Mouse (Mus musculus): ENCODE measurements around the gene Olfr750. TPM values are rescaled to one million over a fixed set of nuclear protein-coding genes. Genes with fewer than 3 reads are reported as not detected.
A peak's percentile ranks its signal among the peaks of the same experiment; 100 is the strongest.

Olfr750 gene
- polyA plus RNA-seq, 1 experiment from 2014 or later, result not detected

GRCm38 (mm10) chr14:51057401-51057831, 16.8 kb downstream of the Olfr750 start, which contains the start of gene Rnase12:
TSS of gene Rnase12 (minus strand) at chr14:51057661.
- Histone ChIP-seq H3K9ac (replicated peaks; ENCODE audit: low read depth, low read length) (no peak within 1 kb of the TSS), H3K27me3 (ENCODE audit: control insufficient read depth, insufficient read depth, low read length) (no peaks in the 10 kb centered on the region), H3K36me3 (ENCODE audit: control insufficient read depth, insufficient read depth, low read length) (no peaks in the 10 kb centered on the region), H3K4me1 (ENCODE audit: control insufficient read depth, insufficient read depth, low read length) (0 out of 2 replicates have a peak, but pooled peaks cover 6% of the 10 kb centered on the region), H3K4me2 (replicated peaks; ENCODE audit: low read depth, low read length) (no peak within 1 kb of the TSS), H3K27ac (ENCODE audit: low read length) (no peak within 1 kb of the TSS), H3K9me3 (ENCODE audit: control insufficient read depth, low read depth, low read length) (no peaks in the 10 kb centered on the region), H3K4me3 (ENCODE audit: low read depth, low read length) (no peak within 1 kb of the TSS)
- ATAC-seq (ENCODE audit: insufficient number of reproducible peaks, insufficient read depth, low FRiP score, low read depth), result no peak
- whole genome bisulfite sequencing, result 53% methylated on average over 9 of the region's 9 CpGs

GRCm38 (mm10) chr14:51054243-51055237, 19.7 kb downstream of the Olfr750 start:
- Histone ChIP-seq H3K9me3 (ENCODE audit: control insufficient read depth, low read depth, low read length) (no peaks in the 10 kb centered on the region), H3K4me3 (ENCODE audit: low read depth, low read length) (no peak overlapping the region), H3K27me3 (ENCODE audit: control insufficient read depth, insufficient read depth, low read length) (no peaks in the 10 kb centered on the region), H3K4me1 (ENCODE audit: control insufficient read depth, insufficient read depth, low read length) (0 out of 2 replicates have a peak, but pooled peaks cover 6% of the 10 kb centered on the region), H3K27ac (ENCODE audit: low read length) (peak overlapping the region; percentile 10; the same call in 1 of the 2 replicates), H3K9ac (replicated peaks; ENCODE audit: low read depth, low read length) (no peak overlapping the region), H3K4me2 (replicated peaks; ENCODE audit: low read depth, low read length) (no peak overlapping the region), H3K36me3 (ENCODE audit: control insufficient read depth, insufficient read depth, low read length) (no peaks in the 10 kb centered on the region)
- no peak for ATAC-seq (ENCODE audit: insufficient number of reproducible peaks, insufficient read depth, low FRiP score, low read depth)
- WGBS, result 64% methylated on average over 13 of the region's 13 CpGs

GRCm38 (mm10) chr14:51053176-51053575, 21.1 kb downstream of the Olfr750 start:
- Histone ChIP-seq H3K4me2 (replicated peaks; ENCODE audit: low read depth, low read length) (no peak overlapping the region), H3K4me1 (ENCODE audit: control insufficient read depth, insufficient read depth, low read length) (0 out of 2 replicates have a peak, but pooled peaks cover 6% of the 10 kb centered on the region), H3K36me3 (ENCODE audit: control insufficient read depth, insufficient read depth, low read length) (no peaks in the 10 kb centered on the region), H3K4me3 (ENCODE audit: low read depth, low read length) (no peak overlapping the region), H3K27me3 (ENCODE audit: control insufficient read depth, insufficient read depth, low read length) (no peaks in the 10 kb centered on the region), H3K9ac (replicated peaks; ENCODE audit: low read depth, low read length) (no peak overlapping the region), H3K9me3 (ENCODE audit: control insufficient read depth, low read depth, low read length) (no peaks in the 10 kb centered on the region), H3K27ac (ENCODE audit: low read length) (no peak overlapping the region)
- no peak for ATAC-seq (ENCODE audit: insufficient number of reproducible peaks, insufficient read depth, low FRiP score, low read depth)
- WGBS, result 79% methylated on average over 5 of the region's 5 CpGs

- no peak overlapping the region for H3K4me3 ChIP-seq (ENCODE audit: low read depth, low read length)
- H3K4me1 ChIP-seq (ENCODE audit: control insufficient read depth, insufficient read depth, low read length), result 0 out of 2 replicates have a peak, but pooled peaks cover 6% of the 10 kb centered on the region
- 51% methylated on average over 5 of the region's 5 CpGs for WGBS
- H3K27me3 ChIP-seq (ENCODE audit: control insufficient read depth, insufficient read depth, low read length), result no peaks in the 10 kb centered on the region
- H3K4me2 ChIP-seq (replicated peaks; ENCODE audit: low read depth, low read length), result no peak overlapping the region
- no peak overlapping the region for H3K27ac ChIP-seq (ENCODE audit: low read length)
- H3K9ac ChIP-seq (replicated peaks; ENCODE audit: low read depth, low read length), result no peak overlapping the region
- H3K36me3 ChIP-seq (ENCODE audit: control insufficient read depth, insufficient read depth, low read length), result no peaks in the 10 kb centered on the region
- no peak for ATAC-seq (ENCODE audit: insufficient number of reproducible peaks, insufficient read depth, low FRiP score, low read depth)
- H3K9me3 ChIP-seq (ENCODE audit: control insufficient read depth, low read depth, low read length), result no peaks in the 10 kb centered on the region
Observed at GRCm38 (mm10) chr14:51051941-51052340, 22.3 kb downstream of the Olfr750 start.

- no peak within 1 kb of the TSS for H3K27ac ChIP-seq (ENCODE audit: low read length)
- H3K36me3 ChIP-seq (ENCODE audit: control insufficient read depth, insufficient read depth, low read length), result no peaks in the 10 kb centered on the region
- 88% methylated on average over 2 of the region's 2 CpGs for WGBS
- no peak for ATAC-seq (ENCODE audit: insufficient number of reproducible peaks, insufficient read depth, low FRiP score, low read depth)
- 0 out of 2 replicates have a peak, but pooled peaks cover 6% of the 10 kb centered on the region for H3K4me1 ChIP-seq (ENCODE audit: control insufficient read depth, insufficient read depth, low read length)
- H3K4me2 ChIP-seq (replicated peaks; ENCODE audit: low read depth, low read length), result no peak within 1 kb of the TSS
- no peak within 1 kb of the TSS for H3K9ac ChIP-seq (replicated peaks; ENCODE audit: low read depth, low read length)
- no peak within 1 kb of the TSS for H3K4me3 ChIP-seq (ENCODE audit: low read depth, low read length)
- H3K27me3 ChIP-seq (ENCODE audit: control insufficient read depth, insufficient read depth, low read length), result no peaks in the 10 kb centered on the region
- H3K9me3 ChIP-seq (ENCODE audit: control insufficient read depth, low read depth, low read length), result no peaks in the 10 kb centered on the region
Observed at GRCm38 (mm10) chr14:51050063-51050462, 24.2 kb downstream of the Olfr750 start, which contains the start of gene Rnase11. TSS of gene Rnase11 (minus strand) at chr14:51050163.

- ATAC-seq (ENCODE audit: insufficient number of reproducible peaks, insufficient read depth, low FRiP score, low read depth), result no peak
Observed at GRCm38 (mm10) chr14:51047846-51048245, 26.4 kb downstream of the Olfr750 start.

GRCm38 (mm10) chr14:51041769-51042168, 32.5 kb downstream of the Olfr750 start, which contains the start of gene Rnase9:
TSS of gene Rnase9 (minus strand) at chr14:51041869.
- H3K27me3 ChIP-seq (ENCODE audit: control insufficient read depth, insufficient read depth, low read length), result no peaks in the 10 kb centered on the region
- no peak within 1 kb of the TSS for H3K27ac ChIP-seq (ENCODE audit: low read length)
- no peak within 1 kb of the TSS for H3K9ac ChIP-seq (replicated peaks; ENCODE audit: low read depth, low read length)
- no peaks in the 10 kb centered on the region for H3K36me3 ChIP-seq (ENCODE audit: control insufficient read depth, insufficient read depth, low read length)
- no peak within 1 kb of the TSS for H3K4me2 ChIP-seq (replicated peaks; ENCODE audit: low read depth, low read length)
- ATAC-seq (ENCODE audit: insufficient number of reproducible peaks, insufficient read depth, low FRiP score, low read depth), result no peak
- H3K9me3 ChIP-seq (ENCODE audit: control insufficient read depth, low read depth, low read length), result no peaks in the 10 kb centered on the region
- 75% methylated on average over 6 of the region's 6 CpGs for WGBS
- no peak within 1 kb of the TSS for H3K4me3 ChIP-seq (ENCODE audit: low read depth, low read length)
- no peaks in the 10 kb centered on the region for H3K4me1 ChIP-seq (ENCODE audit: control insufficient read depth, insufficient read depth, low read length)

More at GRCm38 (mm10) chr14:51047846-51048245, 26.4 kb downstream of the Olfr750 start:
- 35% methylated on average over 5 of the region's 5 CpGs for WGBS
- Histone ChIP-seq H3K27ac (ENCODE audit: low read length) (no peak overlapping the region), H3K9ac (replicated peaks; ENCODE audit: low read depth, low read length) (no peak overlapping the region), H3K9me3 (ENCODE audit: control insufficient read depth, low read depth, low read length) (no peaks in the 10 kb centered on the region), H3K4me2 (replicated peaks; ENCODE audit: low read depth, low read length) (no peak overlapping the region), H3K4me3 (ENCODE audit: low read depth, low read length) (no peak overlapping the region), H3K4me1 (ENCODE audit: control insufficient read depth, insufficient read depth, low read length) (no peaks in the 10 kb centered on the region), H3K36me3 (ENCODE audit: control insufficient read depth, insufficient read depth, low read length) (no peaks in the 10 kb centered on the region), H3K27me3 (ENCODE audit: control insufficient read depth, insufficient read depth, low read length) (no peaks in the 10 kb centered on the region)

GRCm38 (mm10) chr14:51036214-51036613, 38.0 kb downstream of the Olfr750 start:
- no peak overlapping the region for H3K4me3 ChIP-seq (ENCODE audit: low read depth, low read length)
- no peak overlapping the region for H3K4me2 ChIP-seq (replicated peaks; ENCODE audit: low read depth, low read length)
- ATAC-seq (ENCODE audit: insufficient number of reproducible peaks, insufficient read depth, low FRiP score, low read depth), result no peak
- H3K36me3 ChIP-seq (ENCODE audit: control insufficient read depth, insufficient read depth, low read length), result no peaks in the 10 kb centered on the region
- no peak overlapping the region for H3K27ac ChIP-seq (ENCODE audit: low read length)
- H3K27me3 ChIP-seq (ENCODE audit: control insufficient read depth, insufficient read depth, low read length), result no peaks in the 10 kb centered on the region
- no peak overlapping the region for H3K9ac ChIP-seq (replicated peaks; ENCODE audit: low read depth, low read length)
- no peaks in the 10 kb centered on the region; the same call in 1 of the 2 replicates for H3K9me3 ChIP-seq (ENCODE audit: control insufficient read depth, low read depth, low read length)
- WGBS, result 79% methylated on average over 4 of the region's 4 CpGs
- no peaks in the 10 kb centered on the region for H3K4me1 ChIP-seq (ENCODE audit: control insufficient read depth, insufficient read depth, low read length)

Data from stomach, embryonic 14.5 days (tissue).